In the genomic region with DNA sequence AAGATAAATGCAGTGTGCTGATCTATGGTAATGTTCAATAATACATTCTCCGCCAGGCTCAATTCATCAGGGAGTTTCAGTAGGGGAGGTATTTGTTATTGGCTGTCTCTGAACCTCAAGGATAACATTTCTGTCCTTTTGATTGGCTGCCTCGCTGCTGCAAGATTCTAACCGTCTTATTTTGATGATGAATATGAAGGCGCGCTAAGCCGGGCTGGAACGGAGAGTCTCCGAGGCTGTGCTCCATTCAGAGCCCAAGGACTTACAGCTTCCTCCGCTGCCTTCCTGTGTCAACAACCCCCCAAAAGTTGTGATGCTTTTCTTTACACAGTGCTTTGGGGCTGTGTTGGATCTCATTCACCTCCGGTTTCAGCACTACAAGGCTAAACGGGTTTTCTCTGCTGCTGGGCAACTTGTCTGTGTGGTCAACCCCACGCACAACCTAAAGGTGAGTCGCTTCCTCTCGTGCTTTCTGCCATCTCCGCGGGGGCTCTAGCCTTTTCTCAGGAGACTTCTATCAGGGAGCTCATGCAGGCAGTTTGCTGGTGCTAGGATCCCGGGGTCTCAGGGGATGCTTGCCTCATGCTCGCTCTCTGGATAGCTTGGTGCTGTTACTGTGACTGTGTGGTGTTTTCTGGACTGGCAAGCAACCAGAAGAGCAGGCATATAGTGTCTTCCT, we compare ENCODE assay signal across 9 mouse cellular contexts. TPM values are rescaled to one million over a fixed set of nuclear protein-coding genes. Genes with fewer than 3 reads are reported as not detected.
DNase-seq lines count a peak whose midpoint lies in the region; ATAC-seq lines count a peak whose summit lies in the region.
"Had no signal": no experiment of that assay in that cellular context is flagged by ENCODE, and none has a peak within 500 bp of the region (broad histone marks: within the 10 kb centered on the region; RNA-seq: fewer than 3 reads in every experiment).

Siah3 (plus strand) TSS at position 240 of the 679 bp plus-strand sequence.

- H3K36me3 ChIP-seq in heart, embryonic 12.5 days: no peaks in the 10 kb centered on the region
- H3K36me3 ChIP-seq in embryonic facial prominence, embryonic 15.5 days: no peaks in the 10 kb centered on the region
- H3K36me3 ChIP-seq in intestine, embryonic 14.5 days (ENCODE audit: control insufficient read depth, insufficient read depth, low read length): no peaks in the 10 kb centered on the region
- H3K36me3 ChIP-seq in liver, embryonic 16.5 days (ENCODE audit: control insufficient read depth, insufficient read depth): no peaks in the 10 kb centered on the region

- H3K27ac ChIP-seq in heart, embryonic 12.5 days (ENCODE audit: poor library complexity, severe bottlenecking): no peak within 1 kb of the TSS
- no peak within 1 kb of the TSS for H3K27ac ChIP-seq in embryonic facial prominence, embryonic 15.5 days (replicated peaks)
- H3K27ac ChIP-seq in intestine, embryonic 14.5 days (ENCODE audit: low read depth): no peak within 1 kb of the TSS
- H3K27ac ChIP-seq in liver, embryonic 16.5 days (ENCODE audit: low read length): no peak within 1 kb of the TSS

- DNase-seq in heart, adult 8-10 months (ENCODE audit: low spot score): no peak
- DNase-seq in T-cell, adult 2 months (ENCODE audit: low spot score): peak; percentile 54
- no peak for DNase-seq in intestine, embryonic 14.5 days (ENCODE audit: low spot score)
- peak; percentile 59 for DNase-seq in right cerebral cortex, postnatal 25 days
- DNase-seq in spleen, postnatal 14 days (ENCODE audit: low spot score in 2 of 2): no peak

- peak within 1 kb of the TSS; percentile 79 for H3K4me2 ChIP-seq in heart, embryonic 12.5 days
- H3K4me2 ChIP-seq in embryonic facial prominence, embryonic 15.5 days (replicated peaks): peak within 1 kb of the TSS; percentile 64
- H3K4me2 ChIP-seq in intestine, embryonic 14.5 days (ENCODE audit: low read length): peak within 1 kb of the TSS; percentile 57
- peak within 1 kb of the TSS; percentile 46; the same call in 1 of the 2 replicates for H3K4me2 ChIP-seq in liver, embryonic 16.5 days (ENCODE audit: low read depth, low read length)

- H3K4me1 ChIP-seq in heart, embryonic 12.5 days (replicated peaks): peaks cover 26% of the 10 kb centered on the region
- H3K4me1 ChIP-seq in embryonic facial prominence, embryonic 15.5 days: peaks cover 21% of the 10 kb centered on the region
- no peaks in the 10 kb centered on the region for H3K4me1 ChIP-seq in intestine, embryonic 14.5 days (replicated peaks; ENCODE audit: control insufficient read depth, insufficient read depth, low read length)
- H3K4me1 ChIP-seq in liver, embryonic 16.5 days (ENCODE audit: control insufficient read depth, low read depth, low read length): no peaks in the 10 kb centered on the region; the same call in 1 of the 2 replicates

- no peaks in the 10 kb centered on the region for H3K9me3 ChIP-seq in heart, embryonic 12.5 days (replicated peaks)
- H3K9me3 ChIP-seq in embryonic facial prominence, embryonic 15.5 days (replicated peaks): no peaks in the 10 kb centered on the region
- H3K9me3 ChIP-seq in intestine, embryonic 14.5 days (ENCODE audit: control insufficient read depth, low read length): no peaks in the 10 kb centered on the region
- no peaks in the 10 kb centered on the region for H3K9me3 ChIP-seq in liver, embryonic 16.5 days (replicated peaks; ENCODE audit: control insufficient read depth, low read length)

- WGBS in heart, embryonic 12.5 days: 20% methylated on average over 18 of the region's 18 CpGs
- WGBS in embryonic facial prominence, embryonic 15.5 days: 12% methylated on average over 18 of the region's 18 CpGs
- 19% methylated on average over 18 of the region's 18 CpGs for WGBS in intestine, embryonic 14.5 days
- WGBS in liver, embryonic 16.5 days (ENCODE audit: insufficient replicate concordance): 18% methylated on average over 18 of the region's 18 CpGs

- ATAC-seq in heart, embryonic 12.5 days (ENCODE audit: insufficient number of reproducible peaks, low FRiP score): no peak
- ATAC-seq in embryonic facial prominence, embryonic 15.5 days (ENCODE audit: insufficient number of reproducible peaks, low FRiP score, low TSS enrichment, low read depth): no peak
- no peak for ATAC-seq in intestine, embryonic 14.5 days (replicated peaks; ENCODE audit: low FRiP score, low TSS enrichment, low read depth)
- no peak for ATAC-seq in liver, embryonic 16.5 days (ENCODE audit: low read depth)

- no peak within 1 kb of the TSS for H3K9ac ChIP-seq in heart, embryonic 12.5 days
- H3K9ac ChIP-seq in embryonic facial prominence, embryonic 15.5 days: no peak within 1 kb of the TSS
- H3K9ac ChIP-seq in intestine, embryonic 14.5 days (ENCODE audit: low read length): peak within 1 kb of the TSS; percentile 5; the same call in 1 of the 2 replicates
- no peak within 1 kb of the TSS for H3K9ac ChIP-seq in liver, embryonic 16.5 days (ENCODE audit: low read depth, low read length)

- H3K4me3 ChIP-seq in heart, embryonic 12.5 days: peak within 1 kb of the TSS; percentile 40
- peak within 1 kb of the TSS; percentile 38 for H3K4me3 ChIP-seq in embryonic facial prominence, embryonic 15.5 days (replicated peaks)
- H3K4me3 ChIP-seq in intestine, embryonic 14.5 days (ENCODE audit: low read depth, low read length): peak within 1 kb of the TSS; percentile 28
- H3K4me3 ChIP-seq in liver, embryonic 16.5 days (ENCODE audit: low read depth, low read length): peak within 1 kb of the TSS; percentile 6; the same call in 1 of the 2 replicates

- peaks cover 12% of the 10 kb centered on the region; the same call in 1 of the 2 replicates for H3K27me3 ChIP-seq in heart, embryonic 12.5 days (replicated peaks)
- peaks cover 5% of the 10 kb centered on the region; the same call in 1 of the 2 replicates for H3K27me3 ChIP-seq in embryonic facial prominence, embryonic 15.5 days
- H3K27me3 ChIP-seq in intestine, embryonic 14.5 days (replicated peaks; ENCODE audit: control insufficient read depth, insufficient read depth, low read length): peaks cover 8% of the 10 kb centered on the region
- H3K27me3 ChIP-seq in liver, embryonic 16.5 days (ENCODE audit: control insufficient read depth, insufficient read depth, low read depth, low read length): peaks cover 18% of the 10 kb centered on the region

RNA-seq across cellular contexts. Expression of gene Siah3, which starts in this region (rescaled TPM):
- polyA plus RNA-seq in heart, embryonic 12.5 days (2016; fragmentation: Nextera tagmentation; extraction: Ambion mirVana): 0.05 TPM in 1 of 2 replicates, not detected in the other
- not detected for total RNA-seq in heart, adult 8-10 months (2022)
- 0.16 and 0.63 TPM in 2 replicates for polyA plus RNA-seq in embryonic facial prominence, embryonic 15.5 days (2015; fragmentation: Nextera tagmentation; extraction: Ambion mirVana)
- 0.24 and 0.28 TPM in 2 replicates for polyA plus RNA-seq in intestine, embryonic 14.5 days (2014; fragmentation: Nextera tagmentation; extraction: Ambion mirVana)
- 0.07 TPM in 2 replicates for polyA plus RNA-seq in liver, embryonic 16.5 days (2015; fragmentation: Nextera tagmentation; extraction: Ambion mirVana)
- total RNA-seq: heart, adult 18-20 months had no signal

Comparison
In these comparisons a context has a peak if more than half of its experiments do, and no peak if none do; other contexts are left out.
1. DNase-seq: peak in T-cell, adult 2 months (single experiment) and right cerebral cortex, postnatal 25 days (single experiment); none in heart, adult 8-10 months (single experiment), intestine, embryonic 14.5 days (single experiment) and spleen, postnatal 14 days (0 of 2).
2. Peak in every context shown above with its lines, with median percentiles within 50 percentile points of each other: H3K4me2 ChIP-seq and H3K4me3 ChIP-seq.